Comparison of ENCODE assay signal across 17 mouse cellular contexts in the genomic region with DNA sequence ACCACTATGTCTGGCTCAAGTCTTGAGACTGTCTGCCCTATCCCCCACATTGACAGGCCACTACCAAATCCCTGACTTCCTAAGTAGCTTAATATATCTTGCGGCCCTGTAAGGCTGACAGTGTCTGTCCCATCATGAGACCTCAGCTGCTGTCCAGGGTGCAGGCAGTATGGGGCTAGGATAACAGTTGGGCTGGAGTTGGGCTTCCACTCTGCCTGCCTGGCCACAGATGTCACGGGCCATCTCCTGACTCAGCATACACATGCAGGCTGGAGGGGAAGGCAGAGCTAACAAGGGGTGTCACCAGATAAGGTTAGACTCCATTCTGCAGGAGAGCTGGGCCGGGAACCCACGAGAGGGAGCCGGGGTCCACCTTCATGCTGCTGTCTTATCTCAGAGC.
"Had no signal": no experiment of that assay in that cellular context is flagged by ENCODE, and none has a peak within 500 bp of the region (broad histone marks: within the 10 kb centered on the region; RNA-seq: fewer than 3 reads in every experiment).

No protein-coding gene starts in this region.

- ATAC-seq: intestine, postnatal 0 days; midbrain, embryonic 15.5 days had no signal

- DNase-seq: kidney, postnatal 25 days; left cerebral cortex, postnatal 4 days; lung, adult 2 months; lung, postnatal 14 days; lung, postnatal 4 days; retina, postnatal 1 day; right cerebral cortex, postnatal 25 days; spleen, adult 18-20 months; thymus, postnatal 25 days had no signal

- H3K4me2 ChIP-seq: limb, embryonic 13.5 days; liver, embryonic 15.5 days; midbrain, embryonic 12.5 days; midbrain, embryonic 15.5 days; neural tube, embryonic 13.5 days; stomach, embryonic 15.5 days had no signal

- H3K4me1 ChIP-seq: limb, embryonic 13.5 days; liver, embryonic 15.5 days; midbrain, embryonic 12.5 days; midbrain, embryonic 15.5 days; neural tube, embryonic 13.5 days; stomach, embryonic 15.5 days had no signal

- H3K27ac ChIP-seq: kidney, postnatal 0 days; limb, embryonic 13.5 days; liver, embryonic 15.5 days; midbrain, embryonic 12.5 days; midbrain, embryonic 15.5 days; neural tube, embryonic 13.5 days; stomach, embryonic 15.5 days had no signal

- H3K9me3 ChIP-seq: limb, embryonic 13.5 days; liver, embryonic 15.5 days; midbrain, embryonic 15.5 days; neural tube, embryonic 13.5 days; stomach, embryonic 15.5 days had no signal

- H3K9ac ChIP-seq: limb, embryonic 13.5 days; liver, embryonic 15.5 days; midbrain, embryonic 12.5 days; midbrain, embryonic 15.5 days; neural tube, embryonic 13.5 days; stomach, embryonic 15.5 days had no signal

- H3K4me3 ChIP-seq: limb, embryonic 13.5 days; liver, embryonic 15.5 days; midbrain, embryonic 12.5 days; midbrain, embryonic 15.5 days; neural tube, embryonic 13.5 days; stomach, embryonic 15.5 days had no signal

- H3K27me3 ChIP-seq: limb, embryonic 13.5 days; midbrain, embryonic 12.5 days; midbrain, embryonic 15.5 days; neural tube, embryonic 13.5 days; stomach, embryonic 15.5 days had no signal
